Comparison of ENCODE assay signal across 8 mouse cellular contexts in genomic region chr1:119419151-119420105, GRCm38 (mm10). TPM values are rescaled to one million over a fixed set of nuclear protein-coding genes. Genes with fewer than 3 reads are reported as not detected.
A peak's percentile ranks its signal among the peaks of the same experiment; 100 is the strongest.
DNase-seq lines count a peak whose midpoint lies in the region; ATAC-seq and TF ChIP-seq lines count a peak whose summit lies in the region.

No protein-coding gene starts in this region.

- peak; percentile 19 to 34 for DNase-seq in layer of hippocampus, postnatal 36 days
- DNase-seq in layer of hippocampus, adult 9-10 months (ENCODE audit: low spot score), result no peak
- DNase-seq in embryonic facial prominence, embryonic 11.5 days (ENCODE audit: low spot score), result peak; percentile 33
- DNase-seq in left cerebral cortex, postnatal 25 days (ENCODE audit: low spot score in 2 of 2), result peak; percentile 35 to 45
- peak; percentile 51 for DNase-seq in right cerebral cortex, adult 2 months (ENCODE audit: low spot score in 2 of 2)
- DNase-seq in adipocyte (ENCODE audit: low spot score), result no peak
- DNase-seq in thymus, adult 2 months, result no peak
- no peak for DNase-seq in spleen, postnatal 14 days (ENCODE audit: low spot score in 2 of 2)

- ATAC-seq in embryonic facial prominence, embryonic 11.5 days (replicated peaks; ENCODE audit: insufficient number of reproducible peaks, low FRiP score, low TSS enrichment, low read depth), result no peak

- no peaks in the 10 kb centered on the region for H3K36me3 ChIP-seq in embryonic facial prominence, embryonic 11.5 days (replicated peaks; ENCODE audit: control insufficient read depth, insufficient read depth, low read depth, low read length)
- H3K36me3 ChIP-seq in thymus, adult 2 months (ENCODE audit: control insufficient read depth, insufficient read depth, low read length), result no peaks in the 10 kb centered on the region

- peak overlapping the region; percentile 16; the same call in 1 of the 2 replicates for H3K4me2 ChIP-seq in embryonic facial prominence, embryonic 11.5 days (ENCODE audit: low read depth, low read length)

- H3K9ac ChIP-seq in embryonic facial prominence, embryonic 11.5 days (replicated peaks; ENCODE audit: low read length), result no peak overlapping the region

- no peak for TF ChIP-seq POLR2A in thymus, adult 2 months (IDR thresholded peaks at IDR 0.05; ENCODE audit: control insufficient read depth, extremely low read depth, insufficient read depth, low read length, poor library complexity)

- H3K27ac ChIP-seq in embryonic facial prominence, embryonic 11.5 days (replicated peaks; ENCODE audit: low read depth, low read length), result no peak overlapping the region
- no peak overlapping the region for H3K27ac ChIP-seq in thymus, adult 2 months (ENCODE audit: control insufficient read depth, insufficient read depth, low read length)

- intact Hi-C loops in left cerebral cortex, postnatal 25 days (cut with DNase I), result loop anchor here (5.0 kb wide), 3 partner anchors 72 to 232 kb away; no protein-coding TSS in a partner anchor

- H3K4me3 ChIP-seq in embryonic facial prominence, embryonic 11.5 days (ENCODE audit: low read depth, low read length), result no peak overlapping the region
- H3K4me3 ChIP-seq in thymus, adult 2 months (ENCODE audit: control insufficient read depth, insufficient read depth, low read length), result no peak overlapping the region

- WGBS in embryonic facial prominence, embryonic 11.5 days, result 3% methylated on average over 29 of the region's 29 CpGs
- 12% methylated on average over 29 of the region's 29 CpGs for WGBS in thymus, adult 2 months

- no peaks in the 10 kb centered on the region for H3K9me3 ChIP-seq in embryonic facial prominence, embryonic 11.5 days (replicated peaks; ENCODE audit: control insufficient read depth, low read length)

- TF ChIP-seq CTCF in thymus, adult 2 months (IDR thresholded peaks at IDR 0.05; ENCODE audit: borderline replicate concordance, control insufficient read depth, extremely low read depth, insufficient read depth, low read length, poor library complexity), result no peak

- H3K4me1 ChIP-seq in embryonic facial prominence, embryonic 11.5 days (ENCODE audit: control insufficient read depth, insufficient read depth, low read length), result peaks cover 9% of the 10 kb centered on the region
- no peaks in the 10 kb centered on the region; the same call in 1 of the 2 replicates for H3K4me1 ChIP-seq in thymus, adult 2 months (replicated peaks; ENCODE audit: control insufficient read depth, insufficient read depth, low read length)

- H3K27me3 ChIP-seq in embryonic facial prominence, embryonic 11.5 days (ENCODE audit: control insufficient read depth, insufficient read depth, low read length), result peaks cover 49% of the 10 kb centered on the region
- H3K27me3 ChIP-seq in thymus, adult 2 months (ENCODE audit: control insufficient read depth, insufficient read depth, low read length), result peaks cover 26% of the 10 kb centered on the region

RNA-seq across cellular contexts. Expression of gene Inhbb, which starts 2.6 kb away (rescaled TPM):
- total RNA-seq in layer of hippocampus, postnatal 36 days (2021), result 1 to 10 TPM; 6.0 to 7.6 TPM
- 0.11 and 0.17 TPM in 2 replicates for polyA plus RNA-seq in embryonic facial prominence, embryonic 11.5 days (2014; fragmentation: Nextera tagmentation; extraction: Ambion mirVana)
- total RNA-seq in left cerebral cortex, postnatal 25 days (2021), result 1 to 10 TPM; 4.6 to 5.8 TPM
- polyA plus RNA-seq in thymus, adult 2 months (2012; rRNA removed), result 2.5 and 3.6 TPM in 2 replicates

Comparison
In these comparisons a context has a peak if more than half of its experiments do, and no peak if none do; other contexts are left out.
1. DNase-seq: peak in layer of hippocampus, postnatal 36 days (2 of 2), embryonic facial prominence, embryonic 11.5 days (single experiment), left cerebral cortex, postnatal 25 days (2 of 2) and right cerebral cortex, adult 2 months (2 of 2); none in layer of hippocampus, adult 9-10 months (single experiment), adipocyte (single experiment), thymus, adult 2 months (single experiment) and spleen, postnatal 14 days (0 of 2).